Mouse (Mus musculus): ENCODE results near the gene 4930579G24Rik.

Gene 4930579G24Rik

GRCm38 (mm10) chr3:79628561-79629415 is at the start of gene 4930579G24Rik:
Gene 4930579G24Rik (plus strand): TSS chr3:79629079.
- DNase-seq (ENCODE audit: low spot score in 2 of 2) = peak; percentile 81 to 90

- DNase-seq (ENCODE audit: low spot score in 2 of 2) = no peak
Observed at GRCm38 (mm10) chr3:79579891-79580575, 48.8 kb upstream of the 4930579G24Rik start.

DNA sequence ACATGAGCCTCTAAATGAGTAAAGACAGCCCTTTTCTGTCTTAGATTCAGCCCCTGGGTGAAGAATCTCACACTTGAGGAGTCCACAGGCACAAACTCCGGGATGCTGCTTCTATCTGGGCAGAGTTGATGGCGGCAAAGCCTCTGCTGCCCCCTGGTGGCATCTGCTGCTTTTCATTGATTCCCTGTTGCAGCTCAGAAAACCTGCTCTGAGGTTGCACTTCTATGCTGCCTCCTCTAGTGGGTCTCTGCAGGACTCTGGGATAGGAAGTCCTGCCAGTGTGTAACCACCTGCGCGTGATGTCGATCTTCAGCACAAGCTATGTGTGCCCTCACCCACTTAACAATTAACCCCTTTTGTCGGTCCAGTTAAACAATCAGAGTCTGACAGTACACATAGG is 42.1 kb upstream of the 4930579G24Rik start:
- peak; percentile 91 to 94 for DNase-seq (ENCODE audit: low spot score in 2 of 2)

- DNase-seq (ENCODE audit: low spot score in 2 of 2) = no peak
Observed at GRCm38 (mm10) chr3:79589671-79590070, 39.2 kb upstream of the 4930579G24Rik start.

- peak; percentile 53 to 59 for DNase-seq (ENCODE audit: low spot score in 2 of 2)
Observed at GRCm38 (mm10) chr3:79590863-79591792, 37.8 kb upstream of the 4930579G24Rik start, which contains the start of gene Ppid. Gene Ppid (plus strand): TSS chr3:79591342.

DNA sequence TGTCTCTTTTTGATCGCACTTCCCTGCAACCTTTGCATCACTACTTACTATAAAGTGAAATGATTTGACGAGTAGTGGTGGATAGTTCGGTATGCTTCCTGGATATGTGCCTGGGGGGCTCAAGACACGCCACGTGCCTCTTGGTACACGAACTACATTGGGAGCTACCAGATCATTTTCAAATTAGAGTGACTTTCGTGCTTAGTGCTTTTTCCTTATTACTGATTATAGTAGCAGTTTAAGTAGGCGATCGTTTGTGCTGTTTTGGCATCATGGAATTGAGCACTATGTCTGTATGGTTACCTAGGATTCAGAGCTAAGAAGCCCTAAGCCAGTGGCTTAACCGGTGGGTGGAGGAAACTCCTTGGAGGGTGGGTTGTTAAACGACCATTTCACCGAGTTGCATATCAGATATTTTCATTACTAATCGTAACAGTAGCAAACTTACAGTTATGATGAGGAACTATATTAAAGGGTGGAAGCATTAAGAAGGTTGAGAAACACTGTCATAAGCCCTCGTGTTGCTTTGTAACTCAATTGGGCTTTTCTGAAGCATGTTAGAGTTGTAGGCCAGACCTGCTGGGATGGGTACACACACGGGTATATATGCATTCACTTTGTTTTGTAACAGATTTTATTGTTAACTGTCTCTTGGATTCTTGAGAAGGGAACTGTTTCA is 36.9 kb upstream of the 4930579G24Rik start:
- DNase-seq (ENCODE audit: low spot score in 2 of 2) = no peak

DNA sequence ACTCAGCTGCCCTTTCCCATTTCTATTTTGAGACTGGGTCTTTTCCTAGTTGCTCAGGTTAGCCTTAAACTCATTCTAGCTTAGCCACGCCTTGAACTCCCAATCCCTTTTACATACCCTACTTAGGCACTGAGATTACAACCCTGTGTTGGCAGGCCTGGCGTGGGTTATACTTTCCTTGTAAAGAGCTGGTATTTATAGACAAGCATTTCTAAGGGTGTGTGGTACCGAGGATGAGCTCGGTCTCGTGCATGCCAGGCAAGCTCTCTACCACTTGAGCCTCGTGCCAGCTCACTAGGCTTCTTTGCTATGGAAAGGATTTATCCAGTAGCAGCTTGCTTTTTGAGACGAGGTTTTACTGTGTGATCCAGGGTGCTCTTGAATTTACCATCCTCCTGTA is 33.4 kb upstream of the 4930579G24Rik start:
- no peak for DNase-seq (ENCODE audit: low spot score in 2 of 2)

- DNase-seq (ENCODE audit: low spot score in 2 of 2) = no peak
Observed at GRCm38 (mm10) chr3:79609886-79610285, 19.0 kb upstream of the 4930579G24Rik start.

- no peak for DNase-seq (ENCODE audit: low spot score in 2 of 2)
Observed at GRCm38 (mm10) chr3:79627484-79628181, 1.2 kb upstream of the 4930579G24Rik start.

- no peak for DNase-seq (ENCODE audit: low spot score in 2 of 2)
Observed at GRCm38 (mm10) chr3:79628182-79628560, 708 bp upstream of the 4930579G24Rik start.

- peak in 1 of 2 experiments; percentile 29 for DNase-seq (ENCODE audit: low spot score in 2 of 2)
Observed at GRCm38 (mm10) chr3:79629416-79629730, 494 bp downstream of the 4930579G24Rik start, which contains the start of gene Etfdh. Gene Etfdh (minus strand): TSS chr3:79629500.

DNA sequence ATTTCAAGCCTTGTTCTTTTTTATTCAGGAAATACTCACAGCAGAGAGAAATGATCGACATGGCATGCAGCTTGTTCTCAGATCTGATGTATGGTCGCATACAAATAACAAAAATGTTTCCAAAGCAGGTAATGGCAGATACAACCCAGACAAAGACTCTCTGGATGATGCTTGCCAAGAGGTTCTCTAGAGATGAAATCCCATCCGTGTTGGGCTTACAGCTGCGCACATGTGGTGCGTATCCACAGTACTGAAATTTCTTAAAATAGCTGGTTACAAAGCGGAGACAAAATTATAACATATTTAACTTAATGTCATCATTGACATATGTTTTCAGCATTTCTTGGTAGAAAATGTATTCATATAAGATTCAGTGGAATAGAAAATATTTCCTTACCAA is 23.2 kb downstream of the 4930579G24Rik start:
- DNase-seq (ENCODE audit: low spot score in 2 of 2) = no peak

DNA sequence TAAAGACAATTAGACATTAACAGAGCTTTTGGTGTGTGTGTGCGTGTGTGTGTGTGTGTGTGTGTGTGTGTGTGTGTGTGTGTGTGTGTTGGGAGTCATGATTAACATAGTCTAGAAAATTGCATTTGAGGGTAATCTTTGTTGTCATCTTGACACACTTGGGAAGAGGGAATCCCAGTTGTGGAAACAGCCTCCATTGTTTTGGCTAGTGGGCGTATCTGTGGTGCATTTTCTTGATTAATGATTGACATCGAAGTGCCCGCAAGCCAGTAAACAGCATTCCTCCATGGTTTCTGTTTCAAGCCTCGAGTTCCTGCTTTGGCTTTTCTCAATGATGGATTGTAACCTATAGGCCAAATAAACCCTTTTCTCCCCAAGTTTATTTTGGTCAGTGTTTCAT is 27.8 kb downstream of the 4930579G24Rik start:
- no peak for DNase-seq (ENCODE audit: low spot score in 2 of 2)

- peak in 1 of 2 experiments; percentile 14 for DNase-seq (ENCODE audit: low spot score in 2 of 2)
Observed at GRCm38 (mm10) chr3:79664787-79665408, 36.0 kb downstream of the 4930579G24Rik start.

DNA sequence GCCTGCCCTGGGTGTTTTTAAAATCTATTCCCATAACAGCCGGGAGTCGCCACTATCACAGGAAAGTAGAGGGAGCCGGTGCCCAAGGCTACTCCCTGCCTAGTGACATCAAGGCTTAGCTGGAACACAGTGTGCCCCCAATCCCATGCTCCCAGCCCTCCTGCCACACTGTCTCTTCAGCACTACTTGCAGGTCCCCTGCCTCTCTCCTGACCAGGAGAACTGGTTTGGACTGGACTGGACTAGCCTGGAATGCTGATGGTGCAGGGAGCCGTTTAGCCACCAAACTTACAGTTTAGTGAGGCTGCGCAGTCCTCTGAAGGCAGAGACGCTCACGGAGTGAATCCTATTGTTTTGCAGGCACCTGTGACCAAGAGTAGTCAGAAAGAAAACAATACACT is 41.7 kb downstream of the 4930579G24Rik start:
- no peak for DNase-seq (ENCODE audit: low spot score in 2 of 2)

GRCm38 (mm10) chr3:79672188-79672587 is 43.3 kb downstream of the 4930579G24Rik start:
- DNase-seq (ENCODE audit: low spot score in 2 of 2) = no peak

GRCm38 (mm10) chr3:79673082-79673481 is 44.2 kb downstream of the 4930579G24Rik start:
- peak; percentile 29 to 55 for DNase-seq (ENCODE audit: low spot score in 2 of 2)

DNA sequence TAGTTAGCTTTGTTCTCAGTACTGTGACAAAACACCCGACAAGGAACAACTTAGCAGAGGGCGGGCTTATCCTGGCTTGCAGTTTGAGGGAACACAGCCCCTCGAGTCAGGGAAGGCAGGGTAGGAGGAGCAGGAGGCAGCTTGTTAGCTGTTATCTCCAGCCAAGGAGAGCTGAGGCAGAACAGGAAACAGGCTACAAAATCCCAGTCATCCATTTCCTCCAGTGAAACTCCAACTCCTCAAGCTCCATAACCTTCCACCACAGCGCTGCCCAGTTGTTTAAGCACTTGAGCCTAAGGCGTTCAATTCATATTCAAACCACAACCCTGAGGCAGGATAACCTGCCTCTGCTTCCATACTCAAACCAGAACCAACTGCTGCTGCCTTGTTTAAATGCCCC is 45.8 kb downstream of the 4930579G24Rik start:
- no peak for DNase-seq (ENCODE audit: low spot score in 2 of 2)

DNA sequence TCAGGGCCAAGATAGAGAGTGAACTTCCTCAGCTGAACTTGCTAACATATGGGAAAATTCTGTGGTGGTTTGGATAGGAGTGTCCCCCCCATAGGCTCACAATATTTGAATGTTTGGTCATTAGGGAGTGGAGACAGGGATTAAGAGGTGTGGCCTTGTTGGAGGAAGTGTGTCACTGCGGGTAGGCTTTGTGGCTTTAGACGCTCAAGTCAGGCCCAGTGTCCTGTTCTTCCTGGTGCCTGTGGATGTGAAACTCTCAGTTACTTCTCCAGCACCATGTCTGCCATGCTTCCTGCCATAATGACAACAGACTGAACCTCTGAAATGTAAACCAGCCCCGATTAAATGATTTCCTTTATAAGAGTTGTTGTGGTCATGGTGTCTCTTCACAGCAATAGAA is 47.5 kb downstream of the 4930579G24Rik start:
- no peak for DNase-seq (ENCODE audit: low spot score in 2 of 2)
